Mouse (Mus musculus) midbrain, embryonic 14.5 days (tissue): ENCODE measurements around the gene Ptgdr. TPM values are rescaled to one million over a fixed set of nuclear protein-coding genes. Genes with fewer than 3 reads are reported as not detected.
"Not testable (repeated sequence)": the region's sequence is repeated elsewhere in the genome, so short reads cannot be mapped to it uniquely, and the experiment has no call there.

ENCODE experiments used
- ATAC-seq: fragments of 200-750 bp; cut with Nextera tagmentation; 2 replicates; pipeline ENCODE4 v1.8.0; 2017; ENCODE audit warnings: moderate number of reproducible peaks, moderate library complexity; ENCODE audit not compliant: low FRiP score, low TSS enrichment
- DNase-seq: peaks from one replicate; pipeline ENCODE4 v3.0.0-alpha.2; 2015
- H3K27ac ChIP-seq: fragments of 300-500 bp; sonication (generic); replicated peaks from 2 replicates; pipeline ENCODE4 v1.5.1; 2014; ENCODE audit warnings: mild to moderate bottlenecking, low read depth, low read length, moderate library complexity
- H3K27me3 ChIP-seq: fragments of 300-500 bp; sonication (generic); 2 replicates; pipeline ENCODE4 v1.6.1; 2014; ENCODE audit warnings: low read length, control low read depth, mixed read lengths; ENCODE audit not compliant: control insufficient read depth, insufficient read depth
- H3K36me3 ChIP-seq: fragments of 300-500 bp; sonication (generic); 2 replicates; pipeline ENCODE4 v1.6.1; 2014; ENCODE audit warnings: low read length, control low read depth; ENCODE audit not compliant: control insufficient read depth, insufficient read depth
- H3K4me1 ChIP-seq: fragments of 300-500 bp; sonication (generic); 2 replicates; pipeline ENCODE4 v1.6.1; 2014; ENCODE audit warnings: mild to moderate bottlenecking, antibody characterized with exemption, low read length, control low read depth; ENCODE audit not compliant: control insufficient read depth, insufficient read depth
- H3K4me2 ChIP-seq: fragments of 300-500 bp; sonication (generic); 2 replicates; pipeline ENCODE4 v1.6.1; 2014; ENCODE audit warnings: mild to moderate bottlenecking, low read length, moderate library complexity
- H3K4me3 ChIP-seq: fragments of 300-500 bp; sonication (generic); replicated peaks from 2 replicates; pipeline ENCODE4 v1.5.1; 2014; ENCODE audit warnings: low read depth, low read length
- H3K9ac ChIP-seq: fragments of 300-500 bp; sonication (generic); replicated peaks from 2 replicates; pipeline ENCODE4 v1.6.1; 2014; ENCODE audit warnings: mild to moderate bottlenecking, low read length, moderate library complexity
- H3K9me3 ChIP-seq: fragments of 300-500 bp; sonication (generic); 2 replicates; pipeline ENCODE4 v1.6.1; 2016; ENCODE audit warnings: low read length, control low read depth, mixed read lengths; ENCODE audit not compliant: control insufficient read depth
- WGBS: fragments of 180-500 bp; shearing (Covaris S2); extraction: QIAGEN DNeasy Blood & Tissue Kit; methylation state at CpG from one replicate; pipeline ENCODE4 v1.1.7; 2014; 5-methylcytosine and 5-hydroxymethylcytosine counted together
- polyA plus RNA-seq: library from polyadenylated mRNA; unstranded; fragments of >200 nt; fragmentation: Nextera tagmentation; extraction: Ambion mirVana; gene quantifications from 2 replicates; pipeline ENCODE4 v1.2.1, GENCODE M21; 2014

Gene Ptgdr
- polyA plus RNA-seq, 1 experiment from 2014 or later, result 0.07 TPM

- not testable (repeated sequence) for H3K4me2 ChIP-seq, H3K27me3 ChIP-seq, H3K9me3 ChIP-seq, H3K9ac ChIP-seq, DNase-seq, ATAC-seq, H3K27ac ChIP-seq, H3K36me3 ChIP-seq, H3K4me3 ChIP-seq, H3K4me1 ChIP-seq
- 96% methylated on average over 4 of the region's 4 CpGs for WGBS
These were observed 26.1 kb downstream of the Ptgdr start for GRCm38 (mm10) chr14:44833096-44833495.

DNA sequence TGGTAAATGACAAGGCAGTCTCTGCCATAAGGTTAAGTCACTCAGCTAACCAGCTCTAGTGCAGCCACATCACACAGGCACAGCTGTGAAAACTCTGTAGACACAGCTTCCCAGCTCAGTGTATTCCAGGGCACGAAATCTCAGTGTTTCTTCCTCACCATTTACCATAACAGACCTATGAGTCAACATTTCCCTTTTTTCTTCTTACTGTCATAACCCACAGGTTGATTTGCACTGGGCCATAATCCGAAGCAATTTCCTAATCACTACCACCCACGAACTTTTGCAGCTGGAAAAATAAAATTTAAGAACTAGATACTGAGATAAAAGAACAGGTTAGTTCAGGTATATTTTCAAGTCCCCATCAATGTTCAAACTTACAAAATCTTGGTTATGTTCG lies 31.4 kb downstream of the Ptgdr start:
- Histone ChIP-seq H3K4me1 (no peaks in the 10 kb centered on the region), H3K4me2 (no peak overlapping the region), H3K27me3 (no peaks in the 10 kb centered on the region), H3K36me3 (no peaks in the 10 kb centered on the region), H3K9ac (no peak overlapping the region), H3K27ac (no peak overlapping the region), H3K4me3 (no peak overlapping the region), H3K9me3 (no peaks in the 10 kb centered on the region)
- no peak for ATAC-seq
- WGBS, result 81% methylated on average over 4 of the region's 4 CpGs
- no peak for DNase-seq

DNA sequence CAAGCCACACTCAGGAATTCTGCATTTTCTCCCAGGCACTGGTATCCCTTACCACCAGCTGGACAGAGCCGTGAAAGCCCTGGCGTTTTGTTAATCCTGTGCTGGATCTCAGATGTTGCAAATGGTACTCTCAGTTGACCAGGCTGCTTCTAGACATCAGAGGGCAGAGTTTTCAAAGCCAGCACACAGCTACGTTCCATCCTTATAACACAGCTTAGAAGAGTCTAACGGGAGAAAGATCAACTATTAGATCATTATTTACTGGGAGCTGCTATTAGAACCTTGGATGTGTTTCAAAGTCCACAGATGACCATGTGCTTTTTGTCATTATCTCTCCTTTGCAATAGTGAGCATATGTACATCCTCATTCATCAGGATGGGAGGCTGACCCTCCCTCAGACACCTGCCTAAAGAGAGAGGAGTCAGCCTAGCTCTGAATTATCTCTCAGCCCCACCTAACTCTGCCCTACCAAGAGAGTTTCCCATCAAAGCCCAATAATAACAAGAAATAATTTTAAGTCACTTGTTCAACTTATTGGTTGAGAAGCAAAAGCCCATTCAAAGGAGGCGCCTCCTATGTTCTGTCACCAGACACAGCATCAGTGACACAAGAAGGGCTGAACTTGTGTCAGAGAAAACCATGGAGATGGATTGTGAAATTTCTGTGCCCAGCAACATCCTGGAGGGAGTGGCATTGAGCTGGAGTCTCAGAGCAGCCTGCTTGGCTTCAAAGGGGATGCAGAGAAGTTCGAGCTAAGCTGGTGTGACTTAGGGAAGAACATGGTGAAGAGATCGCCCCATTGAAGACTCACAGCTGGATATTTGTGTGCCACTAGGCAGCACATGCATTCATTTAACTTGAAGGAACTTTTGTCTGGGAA lies 37.8 kb downstream of the Ptgdr start:
- no peak for ATAC-seq
- DNase-seq, result no peak
- H3K4me3 ChIP-seq, result no peak overlapping the region
- no peaks in the 10 kb centered on the region for H3K9me3 ChIP-seq
- H3K4me2 ChIP-seq, result no peak overlapping the region
- no peaks in the 10 kb centered on the region for H3K36me3 ChIP-seq
- no peaks in the 10 kb centered on the region for H3K4me1 ChIP-seq
- 61% methylated on average over 7 of the region's 7 CpGs for WGBS
- no peak overlapping the region for H3K9ac ChIP-seq
- H3K27ac ChIP-seq, result no peak overlapping the region
- H3K27me3 ChIP-seq, result no peaks in the 10 kb centered on the region

DNA sequence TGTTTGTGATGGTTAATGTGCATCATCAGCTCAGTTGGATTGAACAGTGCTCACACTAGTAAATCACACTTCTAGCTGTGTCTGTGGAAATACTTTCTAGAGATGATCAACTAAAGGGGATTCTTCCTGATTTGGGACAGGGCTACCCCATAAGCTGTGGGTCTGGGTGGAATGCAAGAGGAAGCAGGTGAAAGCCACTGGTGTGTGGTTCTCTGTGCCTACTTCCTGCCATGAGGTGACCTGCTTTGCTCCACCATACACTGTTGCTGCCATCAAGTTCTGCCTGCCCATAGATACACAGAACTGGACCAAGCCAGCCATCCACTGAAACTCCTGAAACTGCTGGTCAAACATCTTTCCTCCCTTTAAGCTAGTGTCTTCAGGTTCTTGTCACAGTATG lies 46.0 kb downstream of the Ptgdr start:
- H3K36me3 ChIP-seq, H3K9me3 ChIP-seq, H3K27ac ChIP-seq, H3K9ac ChIP-seq, H3K27me3 ChIP-seq, DNase-seq, H3K4me1 ChIP-seq, H3K4me2 ChIP-seq, ATAC-seq, H3K4me3 ChIP-seq: not testable (repeated sequence)

Other genes with a start within 250 kb of the Ptgdr start
- not detected in 2 replicates for gene Gm5624, start 231.4 kb downstream of the Ptgdr start, polyA plus RNA-seq
- gene Gm8257, start 152.9 kb downstream of the Ptgdr start, polyA plus RNA-seq, result not detected in 2 replicates
- not detected in 2 replicates for gene Gm8267, start 109.0 kb downstream of the Ptgdr start, polyA plus RNA-seq
- 0.78 and 0.84 TPM in 2 replicates for gene Ptger2, start 128.8 kb upstream of the Ptgdr start, polyA plus RNA-seq